ENCODE assay signal across 13 mouse cellular contexts in genomic region chr4:128427261-128428030, GRCm38 (mm10).
DNase-seq lines count a peak whose midpoint lies in the region; ATAC-seq and TF ChIP-seq lines count a peak whose summit lies in the region.
"Had no signal": no experiment of that assay in that cellular context is flagged by ENCODE, and none has a peak within 500 bp of the region (broad histone marks: within the 10 kb centered on the region; RNA-seq: fewer than 3 reads in every experiment).

No protein-coding gene starts in this region.

- peak overlapping the region; percentile 46; the same call in 1 of the 2 replicates for H3K27ac ChIP-seq in forebrain, postnatal 0 days (ENCODE audit: low read depth, low read length)
- no peak overlapping the region for H3K27ac ChIP-seq in forebrain, embryonic 13.5 days
- peak overlapping the region; percentile 87 for H3K27ac ChIP-seq in lung, embryonic 14.5 days (ENCODE audit: low read depth)
- H3K27ac ChIP-seq: heart, embryonic 15.5 days; liver, embryonic 15.5 days had no signal

- TF ChIP-seq CTCF in forebrain, postnatal 0 days (IDR thresholded peaks at IDR 0.05; ENCODE audit: low read depth), result no peak
- TF ChIP-seq CTCF in lung, embryonic 14.5 days (IDR thresholded peaks at IDR 0.05; ENCODE audit: low read depth), result no peak

- H3K9ac ChIP-seq in forebrain, postnatal 0 days, result no peak overlapping the region
- H3K9ac ChIP-seq in forebrain, embryonic 13.5 days, result no peak overlapping the region
- H3K9ac ChIP-seq in lung, embryonic 14.5 days, result no peak overlapping the region
- H3K9ac ChIP-seq: heart, embryonic 15.5 days; liver, embryonic 15.5 days had no signal

- 56% methylated on average over 14 of the region's 14 CpGs for WGBS in forebrain, postnatal 0 days
- WGBS in forebrain, embryonic 13.5 days, result 82% methylated on average over 14 of the region's 14 CpGs
- WGBS in lung, embryonic 14.5 days, result 69% methylated on average over 14 of the region's 14 CpGs

- H3K36me3 ChIP-seq in forebrain, postnatal 0 days (ENCODE audit: insufficient read depth), result no peaks in the 10 kb centered on the region
- H3K36me3 ChIP-seq in forebrain, embryonic 13.5 days (ENCODE audit: poor library complexity, severe bottlenecking), result no peaks in the 10 kb centered on the region
- no peaks in the 10 kb centered on the region for H3K36me3 ChIP-seq in lung, embryonic 14.5 days (ENCODE audit: insufficient read depth)
- H3K36me3 ChIP-seq: heart, embryonic 15.5 days; liver, embryonic 15.5 days had no signal

- H3K4me1 ChIP-seq in forebrain, postnatal 0 days (ENCODE audit: insufficient read depth), result peaks cover 15% of the 10 kb centered on the region; the same call in 1 of the 2 replicates
- peaks cover 43% of the 10 kb centered on the region for H3K4me1 ChIP-seq in forebrain, embryonic 13.5 days
- no peaks in the 10 kb centered on the region; the same call in 1 of the 2 replicates for H3K4me1 ChIP-seq in lung, embryonic 14.5 days (ENCODE audit: insufficient read depth)
- H3K4me1 ChIP-seq: liver, embryonic 15.5 days had no signal

- H3K9me3 ChIP-seq in forebrain, postnatal 0 days (ENCODE audit: low read length), result no peaks in the 10 kb centered on the region
- H3K9me3 ChIP-seq in forebrain, embryonic 13.5 days (replicated peaks), result no peaks in the 10 kb centered on the region
- no peaks in the 10 kb centered on the region for H3K9me3 ChIP-seq in lung, embryonic 14.5 days (ENCODE audit: low read depth, low read length)
- H3K9me3 ChIP-seq: heart, embryonic 15.5 days had no signal

- ATAC-seq in forebrain, postnatal 0 days, result no peak
- ATAC-seq in forebrain, embryonic 13.5 days, result no peak
- no peak for ATAC-seq in lung, embryonic 14.5 days (ENCODE audit: insufficient read depth)

- H3K27me3 ChIP-seq in forebrain, postnatal 0 days (ENCODE audit: insufficient read depth, low read length), result no peaks in the 10 kb centered on the region
- H3K27me3 ChIP-seq in forebrain, embryonic 13.5 days, result no peaks in the 10 kb centered on the region
- no peaks in the 10 kb centered on the region for H3K27me3 ChIP-seq in lung, embryonic 14.5 days (ENCODE audit: insufficient read depth, low read length)
- H3K27me3 ChIP-seq: liver, embryonic 15.5 days had no signal

- no peak overlapping the region for H3K4me3 ChIP-seq in forebrain, postnatal 0 days (ENCODE audit: low read depth, low read length)
- no peak overlapping the region for H3K4me3 ChIP-seq in forebrain, embryonic 13.5 days
- H3K4me3 ChIP-seq in lung, embryonic 14.5 days (ENCODE audit: low read depth, low read length), result no peak overlapping the region
- H3K4me3 ChIP-seq: heart, embryonic 15.5 days; liver, embryonic 15.5 days had no signal

- peak; percentile 54 for DNase-seq in forebrain, postnatal 0 days
- peak; percentile 58 to 60 for DNase-seq in cerebellum, adult 18-20 months
- DNase-seq in kidney, adult 8-10 months, result peak; percentile 80 to 90
- peak; percentile 24 for DNase-seq in lung, embryonic 14.5 days
- DNase-seq in gastrocnemius, postnatal 4 days (ENCODE audit: low spot score in 2 of 2), result no peak
- no peak for DNase-seq in adrenal gland, adult 2 months
- no peak for DNase-seq in adrenal gland, postnatal 14 days
- DNase-seq: B cell, adult 2 months; gastrocnemius, postnatal 14 days; thymus, adult 2 months had no signal

- no peak overlapping the region for H3K4me2 ChIP-seq in forebrain, postnatal 0 days (ENCODE audit: low read depth)
- H3K4me2 ChIP-seq in forebrain, embryonic 13.5 days, result no peak overlapping the region
- H3K4me2 ChIP-seq in lung, embryonic 14.5 days, result no peak overlapping the region
- H3K4me2 ChIP-seq: heart, embryonic 15.5 days; liver, embryonic 15.5 days had no signal

Comparison
In these comparisons a context has a peak if more than half of its experiments do, and no peak if none do; other contexts are left out.
1. DNase-seq: peak in forebrain, postnatal 0 days (single experiment), cerebellum, adult 18-20 months (2 of 2), kidney, adult 8-10 months (2 of 2) and lung, embryonic 14.5 days (single experiment); none in gastrocnemius, postnatal 4 days (0 of 2), adrenal gland, adult 2 months (single experiment) and adrenal gland, postnatal 14 days (single experiment).